Mouse (Mus musculus): ENCODE data around the gene Nphp4. TPM values are rescaled to one million over a fixed set of nuclear protein-coding genes. Genes with fewer than 3 reads are reported as not detected.

The Nphp4 gene
- total RNA-seq (2014; rRNA removed) (5.5 and 6.5 TPM in 2 replicates), polyA plus RNA-seq (2015; fragmentation: Nextera tagmentation; extraction: Ambion mirVana) (2.6 and 3.5 TPM in 2 replicates)

- ATAC-seq = no peak
- 4% methylated on average over 18 of the region's 18 CpGs for WGBS
Measured at GRCm38 (mm10) chr4:152476427-152477023, at the start of gene Nphp4. Nphp4 (plus strand) TSS chr4:152476706.

GRCm38 (mm10) chr4:152428259-152428658, 48.2 kb upstream of the Nphp4 start:
- DNase-seq = no peak
- Histone ChIP-seq H3K4me3 (ENCODE audit: low read depth, low read length) (no peak overlapping the region), H3K9me3 (ENCODE audit: low read length) (no peaks in the 10 kb centered on the region), H3K9ac (no peak overlapping the region), H3K36me3 (ENCODE audit: insufficient read depth) (no peaks in the 10 kb centered on the region), H3K27me3 (ENCODE audit: insufficient read depth, low read length) (no peaks in the 10 kb centered on the region), H3K4me1 (ENCODE audit: insufficient read depth) (no peaks in the 10 kb centered on the region), H3K27ac (ENCODE audit: low read depth, low read length) (no peak overlapping the region), H3K4me2 (ENCODE audit: low read depth) (no peak overlapping the region)
- no peak for ATAC-seq
- WGBS = 49% methylated on average over 8 of the region's 8 CpGs
- 0 out of 2 replicates have a peak, but pooled peaks have one; percentile 4 for TF ChIP-seq CTCF (IDR thresholded peaks at IDR 0.05; ENCODE audit: low read depth)

More at GRCm38 (mm10) chr4:152476427-152477023, at the start of gene Nphp4:
- peak; percentile 35 for DNase-seq
- H3K27ac ChIP-seq (ENCODE audit: low read depth, low read length) = peak within 1 kb of the TSS; percentile 81
- H3K36me3 ChIP-seq (ENCODE audit: insufficient read depth) = no peaks in the 10 kb centered on the region
- H3K9me3 ChIP-seq (ENCODE audit: low read length) = no peaks in the 10 kb centered on the region
- H3K27me3 ChIP-seq (ENCODE audit: insufficient read depth, low read length) = no peaks in the 10 kb centered on the region
- no peak for TF ChIP-seq CTCF (IDR thresholded peaks at IDR 0.05; ENCODE audit: low read depth)
- peaks cover 6% of the 10 kb centered on the region for H3K4me1 ChIP-seq (ENCODE audit: insufficient read depth)
- H3K4me3 ChIP-seq (ENCODE audit: low read depth, low read length) = peak within 1 kb of the TSS; percentile 69
- peak within 1 kb of the TSS; percentile 95 for H3K4me2 ChIP-seq (ENCODE audit: low read depth)
- peak within 1 kb of the TSS; percentile 67 for H3K9ac ChIP-seq

GRCm38 (mm10) chr4:152432308-152432707, 44.2 kb upstream of the Nphp4 start:
- Histone ChIP-seq H3K4me1 (ENCODE audit: insufficient read depth) (no peaks in the 10 kb centered on the region), H3K4me2 (ENCODE audit: low read depth) (no peak overlapping the region), H3K27ac (ENCODE audit: low read depth, low read length) (no peak overlapping the region), H3K9ac (no peak overlapping the region), H3K27me3 (ENCODE audit: insufficient read depth, low read length) (no peaks in the 10 kb centered on the region), H3K4me3 (ENCODE audit: low read depth, low read length) (no peak overlapping the region), H3K9me3 (ENCODE audit: low read length) (no peaks in the 10 kb centered on the region), H3K36me3 (ENCODE audit: insufficient read depth) (no peaks in the 10 kb centered on the region)
- ATAC-seq = no peak
- WGBS = 62% methylated on average over 5 of the region's 5 CpGs
- TF ChIP-seq CTCF (IDR thresholded peaks at IDR 0.05; ENCODE audit: low read depth) = peak; percentile 81
- peak; percentile 37 for DNase-seq

- 0 out of 2 replicates have a peak overlapping the region, but pooled peaks have one; percentile 30 for H3K27ac ChIP-seq (ENCODE audit: low read depth, low read length)
- H3K4me2 ChIP-seq (ENCODE audit: low read depth) = peak overlapping the region; percentile 57
- peak; percentile 99 for ATAC-seq
- TF ChIP-seq CTCF (IDR thresholded peaks at IDR 0.05; ENCODE audit: low read depth) = peak; percentile 96
- H3K4me3 ChIP-seq (ENCODE audit: low read depth, low read length) = peak overlapping the region; percentile 29
- no peaks in the 10 kb centered on the region for H3K27me3 ChIP-seq (ENCODE audit: insufficient read depth, low read length)
- no peaks in the 10 kb centered on the region for H3K4me1 ChIP-seq (ENCODE audit: insufficient read depth)
- DNase-seq = peak; percentile 97
- under 1% methylated on average over 9 of the region's 9 CpGs for WGBS
- H3K9ac ChIP-seq = peak overlapping the region; percentile 40; the same call in 1 of the 2 replicates
- no peaks in the 10 kb centered on the region for H3K9me3 ChIP-seq (ENCODE audit: low read length)
- no peaks in the 10 kb centered on the region for H3K36me3 ChIP-seq (ENCODE audit: insufficient read depth)
Measured at GRCm38 (mm10) chr4:152434836-152435235, 41.7 kb upstream of the Nphp4 start.

- DNase-seq (peak; percentile 88), ATAC-seq (peak; percentile 86)
- no peaks in the 10 kb centered on the region for H3K9me3 ChIP-seq (ENCODE audit: low read length)
- 10% methylated on average over 10 of the region's 10 CpGs for WGBS
- H3K4me3 ChIP-seq (ENCODE audit: low read depth, low read length) = peak overlapping the region; percentile 29
- TF ChIP-seq CTCF (IDR thresholded peaks at IDR 0.05; ENCODE audit: low read depth) = peak; percentile 92
- H3K9ac ChIP-seq = peak overlapping the region; percentile 40; the same call in 1 of the 2 replicates
- peak overlapping the region; percentile 57 for H3K4me2 ChIP-seq (ENCODE audit: low read depth)
- H3K4me1 ChIP-seq (ENCODE audit: insufficient read depth) = no peaks in the 10 kb centered on the region
- 0 out of 2 replicates have a peak overlapping the region, but pooled peaks have one; percentile 30 for H3K27ac ChIP-seq (ENCODE audit: low read depth, low read length)
- H3K27me3 ChIP-seq (ENCODE audit: insufficient read depth, low read length) = no peaks in the 10 kb centered on the region
- H3K36me3 ChIP-seq (ENCODE audit: insufficient read depth) = no peaks in the 10 kb centered on the region
Measured at GRCm38 (mm10) chr4:152435255-152435654, 41.3 kb upstream of the Nphp4 start.

- Histone ChIP-seq H3K9ac (no peak overlapping the region), H3K36me3 (ENCODE audit: insufficient read depth) (no peaks in the 10 kb centered on the region), H3K4me3 (ENCODE audit: low read depth, low read length) (no peak overlapping the region), H3K27ac (ENCODE audit: low read depth, low read length) (no peak overlapping the region), H3K4me1 (ENCODE audit: insufficient read depth) (no peaks in the 10 kb centered on the region), H3K27me3 (ENCODE audit: insufficient read depth, low read length) (no peaks in the 10 kb centered on the region), H3K4me2 (ENCODE audit: low read depth) (no peak overlapping the region), H3K9me3 (ENCODE audit: low read length) (no peaks in the 10 kb centered on the region)
- 67% methylated on average over 9 of the region's 9 CpGs for WGBS
- TF ChIP-seq CTCF (IDR thresholded peaks at IDR 0.05; ENCODE audit: low read depth) = peak; percentile 58
- DNase-seq (no peak), ATAC-seq (no peak)
Measured at GRCm38 (mm10) chr4:152440882-152441281, 35.6 kb upstream of the Nphp4 start.

GRCm38 (mm10) chr4:152441536-152441935, 35.0 kb upstream of the Nphp4 start:
- Histone ChIP-seq H3K9me3 (ENCODE audit: low read length) (no peaks in the 10 kb centered on the region), H3K4me3 (ENCODE audit: low read depth, low read length) (no peak overlapping the region), H3K9ac (no peak overlapping the region), H3K27ac (ENCODE audit: low read depth, low read length) (no peak overlapping the region), H3K4me2 (ENCODE audit: low read depth) (no peak overlapping the region), H3K27me3 (ENCODE audit: insufficient read depth, low read length) (no peaks in the 10 kb centered on the region), H3K36me3 (ENCODE audit: insufficient read depth) (no peaks in the 10 kb centered on the region), H3K4me1 (ENCODE audit: insufficient read depth) (no peaks in the 10 kb centered on the region)
- no peak for TF ChIP-seq CTCF (IDR thresholded peaks at IDR 0.05; ENCODE audit: low read depth)
- ATAC-seq (peak; percentile 47), DNase-seq (no peak)
- 32% methylated on average over 9 of the region's 9 CpGs for WGBS

Data from forebrain, postnatal 0 days (tissue).